Mouse (Mus musculus) heart, embryonic 11.5 days (tissue): ENCODE data around the gene Faap24. TPM values are rescaled to one million over a fixed set of nuclear protein-coding genes. Genes with fewer than 3 reads are reported as not detected.

Experiments used
- ATAC-seq: fragments of 200-750 bp; cut with Nextera tagmentation; replicated peaks from 2 replicates; pipeline ENCODE4 v1.8.0; 2017; ENCODE audit warnings: moderate library complexity; ENCODE audit not compliant: insufficient number of reproducible peaks, low FRiP score, low TSS enrichment
- H3K27ac ChIP-seq: fragments of 300-500 bp; sonication (generic); 2 replicates; pipeline ENCODE4 v1.5.1; 2014; ENCODE audit warnings: mild to moderate bottlenecking, low read depth, low read length
- H3K27me3 ChIP-seq: fragments of 300-500 bp; sonication (generic); 2 replicates; pipeline ENCODE4 v1.6.1; 2014; ENCODE audit warnings: mild to moderate bottlenecking, low read length, mixed read lengths; ENCODE audit not compliant: control insufficient read depth, insufficient read depth
- H3K36me3 ChIP-seq: fragments of 300-500 bp; sonication (generic); 2 replicates; pipeline ENCODE4 v1.6.1; 2014; ENCODE audit warnings: mild to moderate bottlenecking, low read length, moderate library complexity, mixed read lengths; ENCODE audit not compliant: control insufficient read depth, insufficient read depth
- H3K4me1 ChIP-seq: fragments of 300-500 bp; sonication (generic); 2 replicates; pipeline ENCODE4 v1.6.1; 2014; ENCODE audit warnings: low read length; ENCODE audit not compliant: control insufficient read depth, insufficient read depth
- H3K4me2 ChIP-seq: fragments of 300-500 bp; sonication (generic); 2 replicates; pipeline ENCODE4 v1.6.1; 2014; ENCODE audit warnings: mild to moderate bottlenecking, moderate library complexity
- H3K4me3 ChIP-seq: fragments of 300-500 bp; sonication (generic); 2 replicates; pipeline ENCODE4 v1.5.1; 2014; ENCODE audit warnings: low read depth, low read length
- H3K9ac ChIP-seq: fragments of 300-500 bp; sonication (generic); 2 replicates; pipeline ENCODE4 v1.6.1; 2014; ENCODE audit warnings: mild to moderate bottlenecking, low read depth, low read length, moderate library complexity
- H3K9me3 ChIP-seq: fragments of 300-500 bp; sonication (generic); replicated peaks from 2 replicates; pipeline ENCODE4 v1.6.1; 2016; ENCODE audit warnings: low read length; ENCODE audit not compliant: control insufficient read depth
- WGBS: fragments of 180-500 bp; shearing (Covaris S2); extraction: QIAGEN DNeasy Blood & Tissue Kit; methylation state at CpG from one replicate; pipeline ENCODE4 v1.1.7; 2014; ENCODE audit not compliant: insufficient replicate concordance; 5-methylcytosine and 5-hydroxymethylcytosine counted together
- polyA plus RNA-seq: library from polyadenylated mRNA; unstranded; fragments of >200 nt; fragmentation: Nextera tagmentation; extraction: Ambion mirVana; gene quantifications from 2 replicates; pipeline ENCODE4 v1.2.1, GENCODE M21; 2014

Gene Faap24
- polyA plus RNA-seq, 1 experiment from 2014 or later: 16.2 TPM

- peak overlapping the region; percentile 63 for H3K4me3 ChIP-seq
- peaks cover 10% of the 10 kb centered on the region for H3K36me3 ChIP-seq
- H3K9ac ChIP-seq: peak overlapping the region; percentile 66
- WGBS: 11% methylated on average over 17 of the region's 17 CpGs
- ATAC-seq: 0 out of 2 replicates have a peak, but pooled peaks have one; percentile 20
- no peak overlapping the region for H3K27ac ChIP-seq
- peak overlapping the region; percentile 72 for H3K4me2 ChIP-seq
- H3K9me3 ChIP-seq: no peaks in the 10 kb centered on the region
- peaks cover 12% of the 10 kb centered on the region for H3K4me1 ChIP-seq
- no peaks in the 10 kb centered on the region for H3K27me3 ChIP-seq
Observed at GRCm38 (mm10) chr7:35395734-35396456, 741 bp downstream of the Faap24 start.

DNA sequence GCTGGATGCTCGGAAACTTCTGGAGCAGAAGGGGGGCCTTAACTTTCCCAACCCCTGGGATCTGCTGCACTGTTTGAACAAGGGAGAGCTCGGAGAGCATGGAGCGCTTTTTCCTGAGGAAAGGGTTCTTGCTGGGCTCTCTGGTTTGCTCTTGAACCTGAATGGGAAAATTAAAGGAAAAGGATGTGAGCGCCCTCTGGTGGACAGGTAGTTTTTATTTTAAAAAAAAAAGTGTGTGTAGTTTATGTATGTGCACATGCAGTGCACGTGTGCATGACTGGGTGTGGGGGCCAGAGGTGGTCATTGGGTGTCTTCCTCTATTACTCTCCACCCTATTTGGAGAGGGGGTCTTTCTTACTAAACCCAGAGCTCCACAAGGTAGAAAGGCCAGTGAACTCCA, 3.7 kb downstream of the Faap24 start:
- Histone ChIP-seq H3K36me3 (peaks cover 3% of the 10 kb centered on the region), H3K27ac (no peak overlapping the region), H3K4me3 (no peak overlapping the region), H3K9me3 (no peaks in the 10 kb centered on the region), H3K9ac (no peak overlapping the region), H3K4me2 (no peak overlapping the region), H3K27me3 (no peaks in the 10 kb centered on the region), H3K4me1 (peaks cover 11% of the 10 kb centered on the region)
- ATAC-seq: no peak
- 61% methylated on average over 5 of the region's 5 CpGs for WGBS

DNA sequence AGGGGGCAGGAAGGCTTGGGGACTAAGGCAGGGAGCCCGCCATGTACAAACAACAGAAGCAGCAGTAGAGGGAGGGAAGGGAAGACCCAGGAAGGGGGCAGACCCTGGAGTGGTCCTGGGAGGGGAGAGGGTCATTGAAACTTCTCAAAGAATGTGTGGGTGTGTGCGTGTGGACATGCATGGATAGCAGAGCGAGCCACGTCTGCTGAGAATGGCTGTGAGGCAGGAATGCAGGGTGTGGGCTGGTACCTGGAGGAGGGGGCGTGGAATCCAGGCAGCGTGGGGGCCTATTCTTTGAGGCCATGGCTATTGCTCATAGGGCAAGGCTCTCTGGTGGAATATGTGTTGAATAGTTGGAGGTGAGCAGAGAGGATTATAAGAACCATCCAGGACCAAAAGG, 7.9 kb downstream of the Faap24 start:
- H3K9me3 ChIP-seq: no peaks in the 10 kb centered on the region
- peaks cover 7% of the 10 kb centered on the region; the same call in 1 of the 2 replicates for H3K4me1 ChIP-seq
- ATAC-seq: peak; percentile 21; the same call in 1 of the 2 replicates
- no peak overlapping the region for H3K4me3 ChIP-seq
- H3K36me3 ChIP-seq: peaks cover 3% of the 10 kb centered on the region
- no peak overlapping the region for H3K9ac ChIP-seq
- no peak overlapping the region for H3K4me2 ChIP-seq
- H3K27me3 ChIP-seq: no peaks in the 10 kb centered on the region
- 65% methylated on average over 6 of the region's 6 CpGs for WGBS
- H3K27ac ChIP-seq: no peak overlapping the region; the same call in 1 of the 2 replicates

GRCm38 (mm10) chr7:35386525-35386952, 10.1 kb downstream of the Faap24 start:
- H3K9me3 ChIP-seq: no peaks in the 10 kb centered on the region
- 46% methylated on average over 6 of the region's 6 CpGs for WGBS
- no peak overlapping the region for H3K27ac ChIP-seq
- no peaks in the 10 kb centered on the region for H3K36me3 ChIP-seq
- ATAC-seq: peak; percentile 53; the same call in 1 of the 2 replicates
- H3K4me1 ChIP-seq: peaks cover 7% of the 10 kb centered on the region; the same call in 1 of the 2 replicates
- H3K4me2 ChIP-seq: no peak overlapping the region
- H3K4me3 ChIP-seq: no peak overlapping the region
- H3K9ac ChIP-seq: no peak overlapping the region
- no peaks in the 10 kb centered on the region for H3K27me3 ChIP-seq

DNA sequence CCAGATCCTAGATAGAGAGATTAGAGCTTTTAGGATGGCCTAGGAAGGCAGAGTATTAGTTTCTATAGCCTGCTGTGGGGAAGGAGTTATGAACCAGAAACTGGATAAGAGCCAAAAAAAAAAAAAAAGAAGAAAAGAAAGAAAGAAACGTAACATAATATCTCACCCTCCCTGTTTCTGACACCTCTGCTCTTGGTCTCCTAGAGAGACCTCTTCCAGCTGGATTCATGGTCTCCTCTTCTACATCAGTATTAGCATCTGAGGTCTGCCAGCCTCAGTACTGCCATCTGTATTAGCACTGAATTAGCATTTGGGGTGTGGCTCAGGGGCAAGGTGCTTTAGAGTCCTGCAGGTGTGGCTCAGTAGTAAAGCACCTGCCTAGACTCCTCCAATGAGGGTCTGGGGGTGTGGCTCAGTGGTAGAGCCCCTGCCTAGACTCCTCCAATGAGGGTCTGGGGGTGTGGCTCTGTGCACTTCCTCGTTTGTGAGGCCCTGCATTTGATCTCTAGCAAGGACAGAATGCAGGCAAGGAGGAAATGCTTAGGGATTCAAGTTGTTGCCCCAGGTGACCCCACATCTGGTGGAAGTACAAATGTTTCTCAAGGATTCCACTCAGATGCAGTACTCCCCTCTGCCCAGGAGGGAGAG, 13.8 kb downstream of the Faap24 start:
- H3K9ac ChIP-seq: no peak overlapping the region
- ATAC-seq: no peak

GRCm38 (mm10) chr7:35381861-35382260, 14.8 kb downstream of the Faap24 start:
- 42% methylated on average over 9 of the region's 16 CpGs for WGBS
- H3K4me3 ChIP-seq: no peak overlapping the region
- H3K9ac ChIP-seq: no peak overlapping the region
- no peak for ATAC-seq
- peaks cover 17% of the 10 kb centered on the region for H3K4me1 ChIP-seq
- H3K36me3 ChIP-seq: no peaks in the 10 kb centered on the region
- H3K27me3 ChIP-seq: no peaks in the 10 kb centered on the region
- no peaks in the 10 kb centered on the region for H3K9me3 ChIP-seq
- no peak overlapping the region for H3K27ac ChIP-seq
- H3K4me2 ChIP-seq: no peak overlapping the region

More for the DNA sequence above, 13.8 kb downstream of the Faap24 start:
- Histone ChIP-seq H3K4me3 (no peak overlapping the region), H3K9me3 (no peaks in the 10 kb centered on the region), H3K27ac (no peak overlapping the region), H3K27me3 (no peaks in the 10 kb centered on the region), H3K4me2 (no peak overlapping the region), H3K36me3 (no peaks in the 10 kb centered on the region), H3K4me1 (peaks cover 20% of the 10 kb centered on the region)
- WGBS: 48% methylated on average over 2 of the region's 2 CpGs

DNA sequence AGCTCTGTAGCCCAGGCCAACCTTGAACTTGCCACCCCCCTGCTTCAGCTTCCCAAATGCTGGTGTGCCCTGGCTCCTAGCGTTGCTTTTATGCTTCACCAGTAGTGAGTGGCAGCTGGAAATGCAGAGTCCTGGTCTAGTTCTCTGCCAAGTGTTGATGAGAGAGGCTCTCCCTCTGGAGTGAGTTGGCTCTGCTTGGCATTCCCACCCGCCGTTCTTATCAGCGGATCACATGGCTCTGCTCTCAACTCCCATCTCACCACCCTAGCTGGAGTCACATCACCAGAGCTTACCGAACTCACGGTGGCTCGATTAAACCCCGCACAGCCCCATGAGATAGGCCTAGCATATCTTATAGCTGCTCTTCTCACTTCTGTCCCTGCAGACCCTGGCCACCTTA, 16.3 kb downstream of the Faap24 start:
- no peak for ATAC-seq

DNA sequence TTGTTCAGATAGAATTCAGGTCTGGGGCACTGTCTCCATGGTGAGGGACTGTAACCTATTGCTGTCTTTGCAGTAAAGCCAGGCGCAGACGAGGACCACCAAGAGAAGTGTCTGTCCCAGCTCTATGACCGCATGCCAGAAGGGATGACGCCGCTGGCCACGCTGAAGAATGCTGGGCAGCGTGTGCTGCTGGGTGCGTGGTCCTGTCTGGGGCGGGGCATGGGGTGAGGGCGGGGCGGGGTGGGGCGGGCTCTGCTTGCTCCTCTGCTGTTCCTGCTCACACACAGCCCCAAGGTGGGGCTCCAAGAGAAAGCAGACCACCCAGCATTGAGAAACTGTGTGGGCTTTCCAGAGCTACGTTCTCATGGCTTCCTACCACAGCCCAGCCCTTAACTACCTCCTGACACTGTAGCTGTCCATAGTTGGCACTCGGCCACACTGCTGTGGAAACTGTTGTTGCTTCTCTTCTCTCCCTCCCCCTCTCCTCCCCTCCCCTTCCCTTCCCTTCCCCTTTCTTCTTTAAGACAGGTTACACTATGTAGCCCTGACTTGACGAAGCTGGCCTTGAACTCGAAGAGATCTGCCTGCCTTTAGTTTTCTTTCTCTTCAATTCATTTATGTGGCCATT, 17.0 kb downstream of the Faap24 start:
- Histone ChIP-seq H3K4me1 (peaks cover 14% of the 10 kb centered on the region), H3K27ac (no peak overlapping the region), H3K27me3 (no peaks in the 10 kb centered on the region), H3K4me2 (peak overlapping the region; percentile 47), H3K9me3 (no peaks in the 10 kb centered on the region), H3K9ac (no peak overlapping the region), H3K36me3 (no peaks in the 10 kb centered on the region), H3K4me3 (no peak overlapping the region)
- WGBS: 21% methylated on average over 16 of the region's 16 CpGs
- ATAC-seq: peak; percentile 49; the same call in 1 of the 2 replicates

More for the DNA sequence above, 16.3 kb downstream of the Faap24 start:
- H3K4me1 ChIP-seq: peaks cover 16% of the 10 kb centered on the region
- H3K4me2 ChIP-seq: no peak overlapping the region
- no peaks in the 10 kb centered on the region for H3K27me3 ChIP-seq
- no peaks in the 10 kb centered on the region for H3K9me3 ChIP-seq
- no peaks in the 10 kb centered on the region for H3K36me3 ChIP-seq
- no peak overlapping the region for H3K4me3 ChIP-seq
- no peak overlapping the region for H3K27ac ChIP-seq
- 50% methylated on average over 8 of the region's 8 CpGs for WGBS
- no peak overlapping the region for H3K9ac ChIP-seq
